Mouse (Mus musculus) embryo, embryonic 11 days (tissue): ENCODE data around the gene Ermap.

ENCODE experiments used
- DNase-seq: peaks from one replicate; pipeline ENCODE4 v3.0.0-alpha.2; 2015

Ermap gene

DNA sequence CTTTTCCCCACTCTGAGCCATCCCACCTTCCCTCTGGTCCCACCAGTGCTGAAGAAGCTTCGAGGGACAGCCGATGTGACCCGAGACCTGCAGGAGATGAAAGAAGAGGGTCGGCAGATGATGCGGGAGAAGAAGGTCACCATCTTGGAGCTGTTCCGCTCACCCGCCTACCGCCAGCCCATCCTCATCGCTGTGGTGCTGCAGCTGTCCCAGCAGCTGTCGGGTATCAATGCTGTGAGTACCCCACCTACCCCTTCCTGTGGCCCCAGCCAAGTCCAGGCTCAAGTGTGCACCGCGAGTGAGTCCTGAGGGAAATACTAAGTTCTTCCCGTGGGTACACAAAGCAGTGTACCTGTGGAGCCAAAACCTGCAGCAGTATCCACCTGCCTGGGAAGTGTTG is 56.5 kb downstream of the Ermap start:
- DNase-seq, result no peak

DNA sequence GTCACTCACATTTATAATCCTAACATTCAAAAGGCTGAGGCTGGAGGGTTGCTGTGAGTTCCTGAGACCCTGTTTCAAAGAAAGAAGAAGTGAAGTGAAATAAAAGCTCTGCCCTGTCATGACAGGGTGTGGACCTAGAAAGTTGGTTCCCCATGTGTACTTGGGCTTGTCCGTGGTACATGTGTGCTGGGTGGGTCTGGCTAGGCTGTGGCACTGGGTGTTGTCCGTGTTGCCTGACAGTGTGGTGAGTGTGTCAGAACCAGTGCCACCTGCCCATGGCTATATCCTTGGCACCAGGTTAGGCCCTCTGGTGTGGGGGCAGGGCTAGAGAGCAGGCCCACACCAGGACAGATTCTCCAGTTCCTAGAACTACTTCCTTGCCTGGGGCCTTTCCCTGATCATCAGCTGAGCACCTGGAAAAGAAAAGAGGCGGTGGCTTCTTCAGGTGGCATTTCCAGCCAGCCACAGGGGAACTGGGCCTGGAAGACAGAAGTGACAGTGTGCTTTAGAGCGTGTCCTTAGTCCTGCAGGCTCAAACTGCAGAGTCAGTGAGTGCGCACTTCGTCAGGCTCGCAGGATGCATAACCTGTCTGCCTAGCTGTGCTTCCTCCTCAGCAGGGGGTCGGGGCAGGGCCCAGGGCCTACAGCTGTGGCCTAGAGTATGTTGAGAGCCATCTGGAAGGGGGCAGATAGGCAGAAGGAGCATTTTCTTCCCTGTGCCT is 58.5 kb downstream of the Ermap start:
- no peak for DNase-seq

DNA sequence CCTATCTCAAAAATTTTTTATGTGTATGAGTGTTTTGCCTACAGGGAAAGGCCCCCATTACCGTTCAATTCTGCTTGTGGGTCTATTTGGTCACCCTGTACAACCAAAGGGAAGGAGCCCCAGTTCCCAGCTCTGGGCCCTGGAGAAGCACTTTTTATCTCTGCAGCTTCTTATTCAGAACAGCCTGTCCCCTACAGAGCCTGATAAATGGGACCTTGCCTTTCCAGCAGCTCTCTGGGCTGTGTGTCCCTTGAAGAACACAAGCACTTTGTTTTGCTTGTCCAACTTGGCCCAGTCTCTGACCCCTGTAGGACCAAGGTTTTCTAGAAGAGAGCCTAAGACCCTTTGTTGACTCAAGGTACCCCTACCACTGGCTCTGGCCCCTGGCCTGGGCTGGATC is 60.7 kb downstream of the Ermap start:
- no peak for DNase-seq

DNA sequence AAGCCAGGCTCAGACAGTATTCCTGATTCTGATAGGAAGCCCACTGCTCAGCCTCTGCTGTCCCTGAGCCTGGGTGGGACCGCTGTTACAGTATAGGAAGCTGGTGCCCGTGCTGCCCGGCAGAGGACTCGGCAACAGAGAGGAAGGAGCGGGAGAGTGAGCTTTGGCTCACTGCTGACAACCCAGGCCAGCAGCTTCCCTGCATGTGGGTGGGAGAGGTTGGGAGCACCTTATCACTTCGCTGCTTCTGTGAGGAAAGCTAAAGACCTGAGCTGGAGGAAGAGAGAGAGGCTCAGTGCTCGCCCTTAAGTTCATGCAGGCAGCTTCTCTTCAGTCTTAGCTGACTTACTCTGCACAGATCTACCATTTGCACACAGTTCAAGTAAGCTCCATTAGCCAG is 61.3 kb downstream of the Ermap start:
- DNase-seq, result no peak

DNA sequence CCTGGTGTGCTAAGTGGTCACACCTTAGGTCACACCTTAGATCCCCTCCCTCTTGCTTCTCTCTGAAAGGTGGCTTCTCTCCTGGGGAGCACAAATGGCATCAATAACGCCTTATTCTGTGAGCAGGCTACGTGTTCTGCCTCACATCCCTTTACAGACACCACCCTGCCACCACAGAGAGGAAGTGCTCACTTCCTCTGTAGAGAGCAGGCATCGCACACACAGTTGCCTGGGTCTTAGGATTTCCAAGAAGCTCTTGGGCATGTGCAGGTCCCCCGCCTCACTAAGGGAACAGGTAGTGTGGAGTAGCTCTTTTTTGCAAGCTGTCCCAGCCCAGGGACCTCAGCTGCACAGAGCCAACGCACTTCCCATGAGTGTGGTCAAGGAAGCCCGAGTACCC is 62.6 kb downstream of the Ermap start:
- DNase-seq, result no peak

DNA sequence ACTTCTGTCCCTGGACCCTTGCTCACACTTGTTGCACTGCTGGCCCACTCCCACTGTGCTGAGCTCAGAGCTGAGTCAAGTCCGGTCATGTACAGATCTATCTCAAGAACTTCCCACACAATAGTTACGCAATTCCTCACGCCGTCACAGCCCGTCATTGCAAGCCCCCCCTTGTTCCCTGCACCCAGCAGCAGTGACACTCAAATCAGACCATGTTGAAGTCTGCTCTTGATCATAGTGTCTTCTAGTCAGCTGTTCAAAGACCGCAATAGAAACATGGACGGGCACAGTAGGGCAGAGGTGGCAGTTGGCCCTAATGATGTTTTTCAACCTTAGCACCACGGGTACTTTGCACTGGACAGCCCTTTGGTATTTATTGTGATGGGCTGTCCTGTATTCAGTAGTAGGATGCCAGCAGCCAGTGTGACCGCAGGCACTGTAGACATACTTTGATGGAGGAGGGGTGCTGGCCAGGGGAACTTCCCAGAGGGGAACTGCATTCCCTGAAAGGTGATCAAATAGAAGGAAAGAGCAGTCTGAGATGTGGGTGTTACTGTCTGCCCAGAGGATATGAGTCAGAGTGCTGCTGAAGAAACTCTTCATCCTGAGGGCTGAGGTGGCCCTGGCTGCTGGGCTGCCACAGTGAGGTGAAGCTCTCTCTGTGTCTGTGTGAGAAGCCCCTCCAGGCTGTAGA is 64.1 kb downstream of the Ermap start:
- no peak for DNase-seq
